Mouse (Mus musculus): Measurements from ENCODE around the gene Dync1i2.

The Dync1i2 gene

DNA sequence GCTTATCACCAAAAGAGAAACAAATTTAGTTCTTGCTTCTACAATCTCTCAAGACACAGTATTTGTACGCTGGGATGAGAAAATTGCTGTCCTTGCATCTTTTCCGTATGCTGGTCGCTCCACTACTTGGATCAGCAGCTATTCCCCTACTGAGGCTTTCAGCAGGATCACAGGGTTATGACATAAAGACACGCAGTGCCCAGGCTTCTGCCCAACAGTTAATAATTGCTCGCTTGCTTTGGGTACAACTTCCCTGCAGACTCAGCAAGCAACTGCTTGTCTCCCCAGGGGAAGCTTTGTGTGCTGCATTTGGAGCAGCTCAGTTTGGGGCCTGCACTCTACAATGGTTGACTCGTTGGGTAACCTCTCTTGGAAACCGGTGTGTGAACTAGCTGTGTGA, 64.2 kb downstream of the Dync1i2 start:
- no peak for DNase-seq

DNA sequence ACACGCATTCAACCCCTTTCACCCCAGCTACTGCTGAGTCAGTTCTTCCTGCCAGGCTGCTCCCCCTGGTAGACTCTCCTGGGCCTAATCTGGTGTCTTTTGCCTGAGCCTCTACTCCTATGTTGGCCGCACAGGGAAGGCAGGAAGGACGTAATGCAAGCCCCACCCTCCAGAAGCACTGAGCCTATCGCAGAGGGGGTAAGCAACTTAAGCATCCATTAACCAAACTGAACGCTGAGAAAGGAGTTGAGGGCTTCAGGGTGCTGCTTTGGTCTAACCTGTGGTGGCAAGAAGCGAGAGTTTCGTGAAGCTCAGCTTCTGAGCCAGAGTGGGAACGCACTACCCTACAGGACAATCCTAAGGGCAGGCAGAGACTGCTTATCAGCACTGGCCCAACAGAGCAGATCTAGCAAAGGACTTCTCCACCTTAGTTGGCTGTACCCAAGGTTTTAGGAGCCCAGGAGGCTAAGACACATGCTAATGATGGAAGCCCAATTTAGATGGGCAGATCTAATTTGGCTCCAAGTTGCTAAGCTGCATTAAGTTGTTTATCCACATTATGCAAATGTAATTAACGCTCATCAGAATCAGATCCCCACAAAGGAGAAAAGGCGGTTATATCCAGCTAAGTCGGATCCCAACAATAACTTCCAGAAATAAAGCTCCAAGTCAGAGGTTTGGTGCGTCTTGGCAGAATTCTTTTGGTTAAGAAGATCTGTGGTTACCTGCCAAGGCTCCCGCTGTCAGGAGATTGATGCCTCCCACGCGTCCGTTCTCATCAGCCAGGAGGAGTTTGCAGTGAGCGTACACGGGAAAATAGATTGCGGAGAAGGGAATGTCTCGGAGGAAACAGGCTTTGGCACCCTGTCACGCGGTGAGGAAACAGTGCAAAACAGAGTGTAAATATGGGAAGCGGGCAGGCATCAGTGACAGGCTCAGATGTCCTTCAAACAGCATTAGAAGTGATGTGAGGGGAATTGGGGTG, 67.6 kb downstream of the Dync1i2 start:
- DNase-seq, result peak; percentile 19

DNA sequence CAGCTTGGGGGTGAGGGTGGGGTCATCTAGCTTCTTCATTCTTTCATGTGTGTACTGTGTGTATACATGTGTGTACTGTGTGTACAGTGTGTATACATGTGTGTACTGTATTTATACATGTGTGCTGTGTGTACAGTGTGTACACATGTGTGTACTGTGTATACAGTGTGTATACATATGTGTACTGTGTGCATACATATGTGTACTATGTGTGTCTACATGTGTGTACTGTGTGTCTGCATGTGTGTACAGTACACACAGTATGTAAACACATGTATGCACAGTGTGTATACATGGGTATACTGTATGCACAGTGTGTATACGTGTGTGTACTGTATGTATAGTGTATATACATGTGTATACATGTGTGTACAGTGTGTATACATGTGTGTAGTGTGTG, 70.5 kb downstream of the Dync1i2 start:
- no peak for DNase-seq

DNA sequence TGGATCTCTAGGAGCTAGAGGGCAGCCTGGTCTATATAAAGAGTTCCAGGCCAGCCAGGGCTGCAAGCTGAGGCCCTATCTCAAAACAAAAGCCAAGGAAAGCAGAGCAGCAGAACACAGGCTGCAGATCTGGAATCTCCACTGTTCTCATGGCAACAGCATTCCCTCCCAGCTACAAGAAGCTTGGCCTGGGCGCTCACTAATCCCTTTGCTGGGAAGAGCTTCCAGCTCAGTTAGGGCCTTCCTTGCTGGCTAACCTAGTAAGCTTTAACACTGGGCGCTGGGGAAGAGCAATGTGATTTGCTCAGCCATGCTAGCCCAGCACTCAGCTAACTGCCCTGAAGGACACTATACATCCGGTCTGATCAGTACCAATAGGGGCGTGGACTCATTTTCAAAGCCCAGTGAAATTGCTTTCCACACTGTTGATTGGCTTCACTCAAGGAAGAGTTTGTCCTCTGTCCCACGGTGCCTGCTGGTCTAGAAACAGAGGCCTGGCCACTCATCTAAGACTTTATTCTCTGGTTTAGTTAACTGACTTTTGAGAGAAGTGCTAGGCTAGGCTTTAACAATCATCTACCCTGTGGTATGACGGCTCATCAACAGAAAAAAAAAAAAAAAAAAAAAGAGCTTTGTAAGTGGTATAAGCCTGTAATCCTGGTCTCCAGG, 78.7 kb downstream of the Dync1i2 start:
- DNase-seq, result peak; percentile 33

DNA sequence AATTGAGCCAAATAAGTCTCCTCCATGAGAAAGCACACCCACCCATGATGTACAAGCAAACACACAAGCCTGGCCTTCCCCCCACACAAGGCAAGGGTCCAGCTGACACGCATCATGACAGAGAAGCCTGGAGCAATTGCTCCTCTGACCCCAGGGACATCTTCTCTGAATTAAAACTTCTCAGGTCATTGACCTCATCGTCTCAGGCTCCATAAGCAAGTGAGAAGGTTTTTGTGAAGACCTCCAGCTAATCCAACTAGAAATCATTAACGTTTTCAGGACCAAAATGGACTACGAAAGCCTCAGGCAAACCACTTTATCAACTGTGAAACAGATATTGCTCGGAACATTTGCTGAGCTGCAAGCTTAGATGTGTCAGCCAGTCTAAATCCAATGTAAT, 80.1 kb downstream of the Dync1i2 start:
- no peak for DNase-seq

DNA sequence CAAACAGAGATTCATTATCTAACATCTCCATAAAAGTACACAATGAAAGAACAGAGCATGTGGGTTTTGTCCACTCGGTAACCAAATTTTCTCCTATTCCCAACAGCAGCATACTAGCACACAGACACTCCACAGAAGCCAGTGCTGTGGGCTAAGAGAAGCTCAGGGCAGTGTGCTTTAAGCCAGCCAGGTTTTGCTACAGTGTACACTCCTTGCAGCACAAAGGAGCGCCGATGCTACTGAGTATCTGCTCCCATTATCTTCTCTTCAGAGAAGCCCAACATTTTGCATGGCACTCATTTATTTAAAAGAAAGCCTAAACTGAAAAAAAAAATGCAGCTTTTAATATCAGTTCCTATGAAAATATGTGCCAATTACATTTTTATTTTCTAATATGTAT, 82.5 kb downstream of the Dync1i2 start:
- DNase-seq, result no peak

DNA sequence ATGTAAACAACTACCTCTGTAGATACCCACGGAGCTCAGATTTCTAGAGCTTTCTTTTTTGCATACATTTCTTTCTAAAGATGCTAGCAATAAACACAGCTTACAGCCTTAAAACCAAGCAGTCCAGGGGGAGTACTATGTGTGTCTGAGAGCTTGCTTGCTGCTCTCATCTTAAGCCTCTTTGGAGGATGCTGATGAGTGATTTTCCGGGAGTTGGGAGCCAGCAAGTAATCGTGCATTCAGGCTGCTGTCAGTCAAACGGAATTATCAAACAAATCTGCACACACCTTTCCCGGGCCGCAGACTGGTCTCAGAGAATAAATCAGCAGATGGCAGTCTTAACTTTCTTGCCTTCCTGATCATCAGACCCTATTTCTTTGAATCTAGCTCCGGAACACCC, 83.0 kb downstream of the Dync1i2 start:
- no peak for DNase-seq

DNA sequence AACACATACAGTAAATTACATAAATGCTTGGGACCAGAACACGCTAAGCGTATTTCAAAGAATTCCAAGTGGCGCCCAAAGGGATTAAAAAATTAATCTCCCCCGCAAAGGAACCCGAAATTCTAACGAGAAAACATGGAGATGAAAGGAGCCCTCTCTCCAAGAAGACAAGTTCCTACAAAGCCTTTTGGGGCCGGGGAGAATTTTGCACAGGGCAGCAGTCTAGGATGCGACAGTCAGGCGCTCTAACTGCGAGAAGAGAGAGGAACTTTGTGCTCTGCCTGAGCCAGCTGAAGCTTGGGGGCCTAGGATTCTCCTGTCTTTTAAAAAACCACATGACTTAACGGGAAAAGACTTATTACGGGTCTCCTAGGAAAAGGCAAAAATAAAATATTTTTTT, 84.3 kb downstream of the Dync1i2 start:
- no peak for DNase-seq

DNA sequence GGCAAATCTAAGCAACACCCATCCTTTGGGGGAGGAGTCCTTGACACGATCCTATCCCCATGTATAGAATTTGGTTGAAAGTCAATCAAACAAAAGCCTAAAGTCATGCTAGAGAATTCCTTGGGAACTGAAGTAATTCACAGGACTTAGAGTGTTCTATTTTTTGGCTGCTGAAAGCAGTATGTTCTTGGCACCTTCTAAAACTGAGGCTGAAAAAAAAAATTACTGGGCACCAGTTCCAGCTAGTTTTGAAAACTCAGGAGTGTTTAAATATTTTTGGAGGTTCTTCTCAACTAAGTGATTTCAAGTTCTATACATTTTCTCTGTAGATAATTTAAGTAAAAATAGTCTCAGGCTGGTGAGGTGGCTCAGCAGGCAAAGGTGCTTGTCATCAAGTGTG, 86.0 kb downstream of the Dync1i2 start:
- no peak for DNase-seq

DNA sequence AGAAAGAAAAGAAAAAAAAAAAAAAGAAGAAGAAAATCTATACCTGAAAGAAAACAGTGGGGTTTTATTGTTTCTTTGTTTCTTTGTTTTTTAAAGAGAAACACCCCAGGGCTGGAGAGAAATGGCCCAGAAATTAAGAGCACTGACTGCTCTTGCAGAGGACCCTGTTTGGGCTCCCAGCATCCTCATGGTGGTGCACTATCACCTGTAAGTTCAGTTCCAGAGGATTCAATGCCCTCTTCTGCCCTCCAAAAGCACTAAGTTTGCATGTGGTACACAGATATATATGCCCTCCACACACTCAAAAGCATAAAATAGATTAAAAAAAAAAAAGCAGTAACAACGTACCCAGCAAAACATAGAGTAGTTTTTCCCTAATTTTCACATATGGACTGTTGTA, 87.2 kb downstream of the Dync1i2 start:
- no peak for DNase-seq

DNA sequence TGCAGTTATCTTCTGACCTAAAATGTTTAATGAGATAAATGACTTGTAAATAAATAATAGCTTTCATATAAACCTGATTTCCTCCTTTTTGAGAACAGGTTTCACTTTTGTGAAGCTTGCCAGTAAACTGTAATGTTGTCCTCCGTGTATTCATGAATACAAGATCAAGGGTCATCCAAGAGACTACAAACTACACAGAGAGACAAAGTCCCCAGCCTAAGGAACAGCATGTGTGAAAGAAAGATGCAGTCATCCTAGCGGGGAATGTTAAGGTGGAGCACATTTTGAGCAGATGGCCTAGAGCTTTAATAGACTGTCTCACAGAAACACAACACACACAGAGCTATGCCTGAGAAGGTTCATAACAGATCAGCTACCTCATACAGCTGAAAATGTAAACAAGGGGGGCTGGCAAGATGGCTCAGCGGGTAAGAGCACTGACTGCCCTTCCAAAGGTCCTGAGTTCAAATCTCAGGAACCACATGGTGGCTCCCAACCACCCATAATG, 90.7 kb downstream of the Dync1i2 start:
- DNase-seq, result no peak

DNA sequence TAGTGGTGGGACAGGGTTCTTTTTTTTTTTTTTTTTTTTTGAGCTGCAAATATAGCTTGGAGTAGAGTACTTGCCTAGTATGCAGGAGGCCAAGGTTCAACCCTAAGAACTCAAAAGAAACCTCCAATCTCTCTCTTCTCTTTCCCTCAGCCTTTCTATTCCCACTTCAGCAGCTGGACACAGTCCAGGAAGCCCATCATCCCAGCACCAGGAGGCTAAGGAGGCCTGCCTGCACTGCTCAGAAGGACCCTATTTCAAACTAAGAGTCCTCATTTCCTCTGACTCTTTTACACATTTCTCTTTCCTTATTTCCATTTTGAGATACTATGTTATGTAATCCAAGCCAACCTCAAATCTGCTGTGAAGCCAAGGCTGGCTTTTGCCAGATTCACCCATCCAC, 91.7 kb downstream of the Dync1i2 start:
- peak; percentile 25 for DNase-seq

DNA sequence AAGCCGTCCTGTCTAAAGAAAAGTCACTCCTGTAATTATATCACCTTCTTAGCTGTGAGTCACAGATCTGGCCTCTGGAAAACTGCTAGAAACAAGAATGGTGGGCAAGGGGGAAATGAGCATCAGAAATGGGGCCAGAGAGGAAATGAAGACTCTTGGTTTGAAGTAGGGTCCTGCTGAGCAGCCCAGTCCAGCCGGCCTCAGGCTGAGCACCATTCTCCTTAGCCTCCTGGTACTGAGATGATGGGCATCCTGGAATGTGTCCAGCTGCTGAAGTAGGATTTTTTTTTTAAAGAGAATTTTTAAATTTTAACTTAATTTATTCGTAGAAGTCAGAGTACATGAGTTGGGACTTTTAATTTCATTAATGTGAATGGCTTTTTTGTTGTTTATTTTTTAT, 93.3 kb downstream of the Dync1i2 start:
- no peak for DNase-seq

DNA sequence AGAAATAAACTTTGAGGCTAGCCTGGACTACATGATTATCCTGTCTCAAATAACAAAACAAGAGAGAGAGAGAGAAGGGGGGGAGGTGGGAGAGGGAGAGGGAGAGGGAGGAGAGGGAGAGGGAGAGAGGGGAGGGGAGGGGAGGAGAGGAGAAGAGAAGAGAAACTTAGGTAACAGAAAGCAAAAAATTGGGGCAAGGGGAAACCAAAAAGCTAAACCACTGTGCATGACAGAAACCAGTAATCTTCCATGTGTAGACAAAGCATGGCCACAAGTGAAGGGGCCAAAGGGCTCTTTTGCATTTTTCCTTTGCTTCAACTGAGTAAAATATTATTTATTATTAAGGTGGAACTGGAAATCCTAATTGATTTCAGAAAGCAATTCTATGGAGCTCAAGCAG, 94.9 kb downstream of the Dync1i2 start:
- no peak for DNase-seq

DNA sequence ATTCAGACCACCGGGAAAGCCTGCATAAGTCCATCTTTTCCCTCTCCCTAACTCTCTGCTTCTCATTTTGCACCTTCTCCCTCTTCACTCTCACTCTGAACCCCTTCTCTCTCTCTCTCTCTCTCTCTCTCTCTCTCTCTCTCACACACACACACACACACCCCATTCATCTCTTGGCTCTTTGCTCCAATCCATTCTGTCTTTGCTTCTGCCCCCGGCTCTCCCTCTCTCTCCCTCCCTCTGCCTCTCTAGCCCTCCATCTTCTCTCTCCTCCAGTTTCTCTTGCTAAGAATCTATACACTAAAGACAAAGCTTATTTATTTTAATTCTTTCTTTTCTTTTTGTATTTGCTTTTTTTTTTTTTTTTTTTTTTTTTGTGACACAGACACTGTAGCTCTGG, 98.2 kb downstream of the Dync1i2 start:
- DNase-seq, result no peak

DNA sequence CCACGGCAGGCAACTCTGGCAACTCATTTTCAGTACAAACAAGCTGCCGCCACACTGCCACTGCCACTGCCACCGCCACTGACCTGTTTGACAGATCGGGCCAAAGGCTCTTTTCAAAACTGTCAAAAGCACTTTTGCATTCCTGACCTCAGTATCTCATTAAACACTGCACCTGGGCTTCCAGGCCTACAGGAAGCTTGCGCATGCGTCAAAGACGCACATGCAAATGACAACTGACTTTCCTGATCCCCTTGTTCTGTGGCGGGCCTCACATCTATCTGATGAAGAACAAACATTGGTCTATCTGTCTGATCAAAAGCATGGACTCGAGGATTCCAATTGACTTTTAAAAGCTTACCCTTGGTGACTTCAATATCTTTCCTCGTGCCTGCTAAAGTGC, 100.6 kb downstream of the Dync1i2 start:
- DNase-seq, result no peak

Measured in right cerebral cortex, postnatal 4 days (tissue).